In the genomic region with DNA sequence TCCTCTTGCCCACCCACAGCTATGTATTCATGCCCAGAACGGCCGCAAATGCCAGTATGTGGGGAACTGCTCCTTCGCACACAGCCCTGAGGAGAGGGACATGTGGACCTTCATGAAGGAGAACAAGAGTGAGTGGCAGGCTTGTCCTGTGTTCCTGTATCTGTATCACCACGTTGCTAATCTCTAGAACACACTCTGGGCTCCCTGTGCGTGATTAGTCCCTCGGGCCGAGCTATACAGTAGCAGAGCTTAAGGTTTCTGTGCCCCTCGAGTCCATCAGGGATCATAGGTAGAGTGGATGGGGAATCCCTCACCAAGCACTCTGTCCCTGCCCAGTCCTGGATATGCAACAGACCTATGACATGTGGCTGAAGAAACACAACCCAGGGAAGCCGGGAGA, we compare ENCODE assay signal across 24 mouse cellular contexts.
"Had no signal": no experiment of that assay in that cellular context is flagged by ENCODE, and none has a peak within 500 bp of the region (broad histone marks: within the 10 kb centered on the region; RNA-seq: fewer than 3 reads in every experiment).

No protein-coding gene starts in this region.

- H3K9ac ChIP-seq: heart, embryonic 12.5 days; hindbrain, embryonic 12.5 days; hindbrain, embryonic 14.5 days; intestine, embryonic 15.5 days; limb, embryonic 12.5 days had no signal

- H3K9me3 ChIP-seq: heart, embryonic 10.5 days; heart, embryonic 12.5 days; hindbrain, embryonic 10.5 days; hindbrain, embryonic 12.5 days; intestine, embryonic 15.5 days; limb, embryonic 10.5 days; limb, embryonic 12.5 days had no signal

- DNase-seq: gastrocnemius, adult 2 months; gastrocnemius, postnatal 10 days; gastrocnemius, postnatal 25 days; heart, adult 18-20 months; heart, postnatal 10 days; heart, postnatal 4 days; kidney, adult 18-20 months; kidney, adult 8-10 months; kidney, postnatal 10 days; kidney, postnatal 25 days; kidney, postnatal 4 days had no signal

- H3K4me2 ChIP-seq: heart, embryonic 12.5 days; hindbrain, embryonic 12.5 days; hindbrain, embryonic 14.5 days; intestine, embryonic 15.5 days; limb, embryonic 12.5 days had no signal

- H3K4me1 ChIP-seq: heart, embryonic 10.5 days; heart, embryonic 12.5 days; hindbrain, embryonic 10.5 days; intestine, embryonic 15.5 days; limb, embryonic 10.5 days; limb, embryonic 12.5 days had no signal

- H3K4me3 ChIP-seq: gastrocnemius, adult 2 months; heart, embryonic 10.5 days; heart, embryonic 12.5 days; hindbrain, embryonic 10.5 days; hindbrain, embryonic 12.5 days; intestine, embryonic 15.5 days; layer of hippocampus, adult 2 months; left cerebral cortex, adult 2 months; limb, embryonic 10.5 days; limb, embryonic 12.5 days had no signal

- H3K27me3 ChIP-seq: heart, embryonic 12.5 days; hindbrain, embryonic 12.5 days; intestine, embryonic 15.5 days; limb, embryonic 12.5 days had no signal

- ATAC-seq: hindbrain, embryonic 16.5 days; inflammation-experienced regulatory T-cells, adult 6 months; intestine, embryonic 15.5 days; intestine, postnatal 0 days had no signal

- H3K27ac ChIP-seq: gastrocnemius, adult 2 months; heart, embryonic 10.5 days; hindbrain, embryonic 10.5 days; hindbrain, embryonic 12.5 days; hindbrain, embryonic 14.5 days; intestine, embryonic 15.5 days; layer of hippocampus, adult 2 months; left cerebral cortex, adult 2 months; limb, embryonic 10.5 days; limb, embryonic 12.5 days had no signal
